Mouse (Mus musculus) liver, embryonic 12.5 days (tissue): ENCODE results near the gene Nemp1. TPM values are rescaled to one million over a fixed set of nuclear protein-coding genes. Genes with fewer than 3 reads are reported as not detected.

Experiments used
- ATAC-seq: fragments of 200-750 bp; cut with Nextera tagmentation; 2 replicates; pipeline ENCODE4 v1.8.0; 2017; ENCODE audit warnings: moderate number of reproducible peaks, mild to moderate bottlenecking, moderate library complexity
- H3K27ac ChIP-seq: fragments of 300-500 bp; sonication (generic); 2 replicates; pipeline ENCODE4 v1.5.1; 2016; ENCODE audit warnings: mild to moderate bottlenecking
- H3K27me3 ChIP-seq: fragments of 300-500 bp; sonication (generic); replicated peaks from 2 replicates; pipeline ENCODE4 v1.6.1; 2016; ENCODE audit warnings: mild to moderate bottlenecking, moderate library complexity
- H3K36me3 ChIP-seq: fragments of 300-500 bp; sonication (generic); 2 replicates; pipeline ENCODE4 v1.6.1; 2016; ENCODE audit warnings: mild to moderate bottlenecking, moderate library complexity
- H3K4me1 ChIP-seq: fragments of 300-500 bp; sonication (generic); 2 replicates; pipeline ENCODE4 v1.6.1; 2016
- H3K4me2 ChIP-seq: fragments of 300-500 bp; sonication (generic); 2 replicates; pipeline ENCODE4 v1.6.1; 2016; ENCODE audit warnings: mild to moderate bottlenecking, moderate library complexity
- H3K4me3 ChIP-seq: fragments of 300-500 bp; sonication (generic); 2 replicates; pipeline ENCODE4 v1.5.1; 2016; ENCODE audit warnings: mild to moderate bottlenecking, moderate library complexity
- H3K9ac ChIP-seq: fragments of 300-500 bp; sonication (generic); 2 replicates; pipeline ENCODE4 v1.6.1; 2016; ENCODE audit warnings: mild to moderate bottlenecking, moderate library complexity
- H3K9me3 ChIP-seq: fragments of 300-500 bp; sonication (generic); replicated peaks from 2 replicates; pipeline ENCODE4 v1.6.1; 2016; ENCODE audit warnings: mild to moderate bottlenecking, moderate library complexity
- WGBS: fragments of 180-500 bp; shearing (Covaris S2); methylation state at CpG from one replicate; pipeline ENCODE4 v1.1.7; 2016; ENCODE audit not compliant: insufficient replicate concordance; 5-methylcytosine and 5-hydroxymethylcytosine counted together
- polyA plus RNA-seq: library from polyadenylated mRNA; unstranded; fragments of >200 nt; fragmentation: Nextera tagmentation; extraction: Ambion mirVana; gene quantifications from 2 replicates; pipeline ENCODE4 v1.2.1, GENCODE M21; 2016

Nemp1 gene
- polyA plus RNA-seq, 1 experiment from 2014 or later = 7.0 TPM

GRCm38 (mm10) chr10:127708850-127709370 is 42.2 kb downstream of the Nemp1 start:
- H3K4me3 ChIP-seq = no peak overlapping the region
- no peaks in the 10 kb centered on the region for H3K4me1 ChIP-seq
- no peaks in the 10 kb centered on the region for H3K9me3 ChIP-seq
- no peaks in the 10 kb centered on the region for H3K36me3 ChIP-seq
- H3K4me2 ChIP-seq = no peak overlapping the region
- H3K27me3 ChIP-seq = peaks cover 23% of the 10 kb centered on the region; the same call in 1 of the 2 replicates
- ATAC-seq = no peak
- H3K9ac ChIP-seq = no peak overlapping the region
- 62% methylated on average over 3 of the region's 3 CpGs for WGBS
- no peak overlapping the region for H3K27ac ChIP-seq

- Histone ChIP-seq H3K4me2 (no peak overlapping the region), H3K36me3 (no peaks in the 10 kb centered on the region), H3K9me3 (no peaks in the 10 kb centered on the region), H3K4me1 (no peaks in the 10 kb centered on the region), H3K9ac (no peak overlapping the region), H3K4me3 (no peak overlapping the region), H3K27ac (no peak overlapping the region), H3K27me3 (peaks cover 26% of the 10 kb centered on the region; the same call in 1 of the 2 replicates)
- 69% methylated on average over 13 of the region's 13 CpGs for WGBS
- no peak for ATAC-seq
These were observed 43.6 kb downstream of the Nemp1 start for GRCm38 (mm10) chr10:127710331-127710730.

- no peak for ATAC-seq
- H3K9ac ChIP-seq = no peak overlapping the region
- WGBS = 55% methylated on average over 6 of the region's 6 CpGs
- no peaks in the 10 kb centered on the region for H3K36me3 ChIP-seq
- H3K4me2 ChIP-seq = no peak overlapping the region
- H3K4me1 ChIP-seq = no peaks in the 10 kb centered on the region
- no peak overlapping the region for H3K27ac ChIP-seq
- no peaks in the 10 kb centered on the region for H3K9me3 ChIP-seq
- H3K4me3 ChIP-seq = no peak overlapping the region
- peaks cover 29% of the 10 kb centered on the region; the same call in 1 of the 2 replicates for H3K27me3 ChIP-seq
These were observed 46.0 kb downstream of the Nemp1 start for GRCm38 (mm10) chr10:127712736-127713135.

- Histone ChIP-seq H3K27ac (no peak overlapping the region), H3K4me1 (peaks cover 34% of the 10 kb centered on the region), H3K9me3 (no peaks in the 10 kb centered on the region), H3K4me2 (peak overlapping the region; percentile 14; the same call in 1 of the 2 replicates), H3K4me3 (no peak overlapping the region), H3K36me3 (no peaks in the 10 kb centered on the region), H3K27me3 (peaks cover 88% of the 10 kb centered on the region), H3K9ac (no peak overlapping the region)
- no peak for ATAC-seq
- WGBS = 29% methylated on average over 20 of the region's 20 CpGs
These were observed 55.1 kb downstream of the Nemp1 start for GRCm38 (mm10) chr10:127721671-127722418.

GRCm38 (mm10) chr10:127724178-127724577 is 57.5 kb downstream of the Nemp1 start, which contains the start of gene Tac2:
Gene Tac2 (plus strand): TSS chr10:127724478.
- Histone ChIP-seq H3K9ac (no peak within 1 kb of the TSS; the same call in 1 of the 2 replicates), H3K27me3 (peaks cover 91% of the 10 kb centered on the region), H3K4me3 (peak within 1 kb of the TSS; percentile 15; the same call in 1 of the 2 replicates), H3K4me1 (peaks cover 52% of the 10 kb centered on the region), H3K9me3 (no peaks in the 10 kb centered on the region), H3K36me3 (no peaks in the 10 kb centered on the region), H3K27ac (no peak within 1 kb of the TSS), H3K4me2 (peak within 1 kb of the TSS; percentile 40; the same call in 1 of the 2 replicates)
- WGBS = 55% methylated on average over 3 of the region's 3 CpGs
- ATAC-seq = no peak

- 60% methylated on average over 4 of the region's 4 CpGs for WGBS
- no peaks in the 10 kb centered on the region for H3K36me3 ChIP-seq
- H3K9me3 ChIP-seq = no peaks in the 10 kb centered on the region
- H3K27ac ChIP-seq = no peak overlapping the region
- H3K4me3 ChIP-seq = peak overlapping the region; percentile 15; the same call in 1 of the 2 replicates
- H3K27me3 ChIP-seq = peaks cover 81% of the 10 kb centered on the region
- peak overlapping the region; percentile 40 for H3K4me2 ChIP-seq
- H3K9ac ChIP-seq = no peak overlapping the region; the same call in 1 of the 2 replicates
- H3K4me1 ChIP-seq = peaks cover 62% of the 10 kb centered on the region
- ATAC-seq = peak; percentile 67
These were observed 58.4 kb downstream of the Nemp1 start for GRCm38 (mm10) chr10:127725136-127725535.

- WGBS = 73% methylated on average over 8 of the region's 8 CpGs
- H3K27me3 ChIP-seq = peaks cover 48% of the 10 kb centered on the region
- peak overlapping the region; percentile 15 for H3K4me2 ChIP-seq
- H3K9ac ChIP-seq = no peak overlapping the region
- H3K36me3 ChIP-seq = no peaks in the 10 kb centered on the region
- H3K4me1 ChIP-seq = peaks cover 81% of the 10 kb centered on the region
- no peak overlapping the region for H3K27ac ChIP-seq
- no peaks in the 10 kb centered on the region for H3K9me3 ChIP-seq
- H3K4me3 ChIP-seq = no peak overlapping the region
- no peak for ATAC-seq
These were observed 61.7 kb downstream of the Nemp1 start for GRCm38 (mm10) chr10:127728437-127728836.

GRCm38 (mm10) chr10:127730285-127730932 is 63.7 kb downstream of the Nemp1 start:
- ATAC-seq = peak; percentile 92
- 32% methylated on average over 11 of the region's 11 CpGs for WGBS
- H3K4me1 ChIP-seq = peaks cover 84% of the 10 kb centered on the region
- H3K4me2 ChIP-seq = peak overlapping the region; percentile 48
- H3K9ac ChIP-seq = peak overlapping the region; percentile 18
- no peaks in the 10 kb centered on the region for H3K36me3 ChIP-seq
- H3K4me3 ChIP-seq = no peak overlapping the region
- peak overlapping the region; percentile 89 for H3K27ac ChIP-seq
- no peaks in the 10 kb centered on the region for H3K9me3 ChIP-seq
- H3K27me3 ChIP-seq = peaks cover 30% of the 10 kb centered on the region

- H3K9ac ChIP-seq = peak overlapping the region; percentile 13; the same call in 1 of the 2 replicates
- ATAC-seq = no peak
- no peaks in the 10 kb centered on the region for H3K36me3 ChIP-seq
- H3K27ac ChIP-seq = peak overlapping the region; percentile 89
- no peaks in the 10 kb centered on the region for H3K9me3 ChIP-seq
- H3K27me3 ChIP-seq = peaks cover 25% of the 10 kb centered on the region
- 56% methylated on average over 9 of the region's 9 CpGs for WGBS
- H3K4me1 ChIP-seq = peaks cover 84% of the 10 kb centered on the region
- H3K4me3 ChIP-seq = no peak overlapping the region
- peak overlapping the region; percentile 48 for H3K4me2 ChIP-seq
These were observed 64.2 kb downstream of the Nemp1 start for GRCm38 (mm10) chr10:127730933-127731310.

GRCm38 (mm10) chr10:127731397-127731796 is 64.7 kb downstream of the Nemp1 start:
- Histone ChIP-seq H3K4me1 (peaks cover 88% of the 10 kb centered on the region), H3K4me2 (peak overlapping the region; percentile 48), H3K9ac (0 out of 2 replicates have a peak overlapping the region, but pooled peaks have one; percentile 13), H3K36me3 (no peaks in the 10 kb centered on the region), H3K4me3 (no peak overlapping the region), H3K9me3 (no peaks in the 10 kb centered on the region), H3K27me3 (peaks cover 22% of the 10 kb centered on the region), H3K27ac (peak overlapping the region; percentile 89)
- 31% methylated on average over 5 of the region's 5 CpGs for WGBS
- ATAC-seq = no peak

GRCm38 (mm10) chr10:127734434-127734833 is 67.7 kb downstream of the Nemp1 start:
- Histone ChIP-seq H3K4me2 (no peak overlapping the region), H3K9me3 (no peaks in the 10 kb centered on the region), H3K4me1 (peaks cover 95% of the 10 kb centered on the region), H3K4me3 (no peak overlapping the region), H3K27ac (no peak overlapping the region), H3K9ac (no peak overlapping the region), H3K27me3 (no peaks in the 10 kb centered on the region; the same call in 1 of the 2 replicates), H3K36me3 (no peaks in the 10 kb centered on the region)
- 31% methylated on average over 5 of the region's 5 CpGs for WGBS
- no peak for ATAC-seq

GRCm38 (mm10) chr10:127736266-127736665 is 69.6 kb downstream of the Nemp1 start:
- Histone ChIP-seq H3K36me3 (peaks cover 2% of the 10 kb centered on the region), H3K9me3 (no peaks in the 10 kb centered on the region), H3K27ac (peak overlapping the region; percentile 23), H3K4me3 (no peak overlapping the region), H3K27me3 (no peaks in the 10 kb centered on the region), H3K9ac (no peak overlapping the region), H3K4me1 (peaks cover 93% of the 10 kb centered on the region), H3K4me2 (no peak overlapping the region)
- 54% methylated on average over 2 of the region's 2 CpGs for WGBS
- no peak for ATAC-seq
